Mouse (Mus musculus) cortical plate, adult 2 months (tissue): ENCODE data around the gene Rbm8a. TPM values are rescaled to one million over a fixed set of nuclear protein-coding genes. Genes with fewer than 3 reads are reported as not detected.

ENCODE experiments used
- H3K27ac ChIP-seq: fragments of 200-500 bp; 2 replicates; pipeline ENCODE4 v1.5.1; 2012; ENCODE audit warnings: low read length, control low read depth, inconsistent platforms; ENCODE audit not compliant: insufficient read depth
- H3K4me1 ChIP-seq: fragments of 200-500 bp; 2 replicates; pipeline ENCODE4 v1.6.1; 2011; ENCODE audit warnings: low read length; ENCODE audit not compliant: control insufficient read depth, insufficient read depth
- H3K4me3 ChIP-seq: fragments of 200-500 bp; 2 replicates; pipeline ENCODE4 v1.5.1; 2011; ENCODE audit warnings: mild to moderate bottlenecking, low read length, control low read depth; ENCODE audit not compliant: insufficient read depth
- CTCF ChIP-seq: fragments of 200-500 bp; IDR thresholded peaks from 2 replicates; pipeline ENCODE4 v1.5.1; 2011; ENCODE audit warnings: mild to moderate bottlenecking, control low read depth, low read length; ENCODE audit not compliant: insufficient read depth; ENCODE audit errors: extremely low read depth
- POLR2A ChIP-seq: fragments of 200-500 bp; IDR thresholded peaks from 2 replicates; pipeline ENCODE4 v1.6.1; 2011; ENCODE audit warnings: mild to moderate bottlenecking, low read length, control low read depth; ENCODE audit not compliant: insufficient read depth; ENCODE audit errors: extremely low read depth
- polyA plus RNA-seq: library from polyadenylated mRNA; depleted of rRNA; stranded (reverse); fragments of >200 nt; gene quantifications from 2 replicates; pipeline ENCODE4 v1.2.3, GENCODE M21; 2012

Rbm8a gene
- polyA plus RNA-seq, 1 experiment = 33.9 TPM

DNA sequence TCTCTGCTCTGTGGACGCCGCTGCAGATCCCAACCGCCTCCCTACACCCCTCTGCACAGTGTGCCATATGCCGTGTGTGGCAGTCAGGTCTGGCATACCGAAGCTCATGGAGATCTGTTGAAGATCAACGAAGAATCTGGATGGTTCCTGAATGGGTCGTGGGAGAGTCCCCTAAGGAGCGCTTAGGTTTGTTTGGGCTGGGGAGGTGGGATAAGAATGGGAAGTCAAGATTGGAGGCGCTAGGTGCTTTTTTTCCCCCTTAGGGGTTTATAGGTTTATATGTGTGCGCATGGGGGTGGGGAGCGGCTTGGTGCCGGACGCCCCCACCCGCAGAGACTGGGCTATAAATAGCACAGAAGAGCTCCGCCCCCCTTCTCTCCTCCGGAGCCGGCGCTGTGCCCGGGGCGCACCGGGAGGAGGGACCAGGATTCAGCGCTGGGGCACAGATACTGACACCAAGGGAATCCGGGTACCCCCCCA lies 33.5 kb upstream of the Rbm8a start, which contains the start of gene Ankrd34a:
Gene Ankrd34a, plus strand, starts transcription at position 409 of the 480 bp plus-strand sequence.
- H3K4me3 ChIP-seq = peak within 1 kb of the TSS; percentile 69
- TF ChIP-seq POLR2A (peak; percentile 37; the same call in 1 of the 2 replicates), CTCF (no peak)
- H3K27ac ChIP-seq = peak within 1 kb of the TSS; percentile 93
- H3K4me1 ChIP-seq = peaks cover 6% of the 10 kb centered on the region

- TF ChIP-seq CTCF = no peak
- no peak for TF ChIP-seq POLR2A
- peak overlapping the region; percentile 69 for H3K4me3 ChIP-seq
- peaks cover 6% of the 10 kb centered on the region for H3K4me1 ChIP-seq
- H3K27ac ChIP-seq = peak overlapping the region; percentile 93
These were observed 32.9 kb upstream of the Rbm8a start for GRCm38 (mm10) chr3:96596855-96597254.

GRCm38 (mm10) chr3:96597435-96597891 lies 32.3 kb upstream of the Rbm8a start:
- no peak for TF ChIP-seq CTCF
- 0 out of 2 replicates have a peak, but pooled peaks have one; percentile 33 for TF ChIP-seq POLR2A
- Histone ChIP-seq H3K27ac (peak overlapping the region; percentile 93), H3K4me3 (peak overlapping the region; percentile 69), H3K4me1 (peaks cover 6% of the 10 kb centered on the region)

GRCm38 (mm10) chr3:96598156-96599068 lies 31.3 kb upstream of the Rbm8a start:
- TF ChIP-seq CTCF (no peak), POLR2A (peak; percentile 56; the same call in 1 of the 2 replicates)
- Histone ChIP-seq H3K4me3 (peak overlapping the region; percentile 69), H3K4me1 (peaks cover 10% of the 10 kb centered on the region), H3K27ac (peak overlapping the region; percentile 93)

DNA sequence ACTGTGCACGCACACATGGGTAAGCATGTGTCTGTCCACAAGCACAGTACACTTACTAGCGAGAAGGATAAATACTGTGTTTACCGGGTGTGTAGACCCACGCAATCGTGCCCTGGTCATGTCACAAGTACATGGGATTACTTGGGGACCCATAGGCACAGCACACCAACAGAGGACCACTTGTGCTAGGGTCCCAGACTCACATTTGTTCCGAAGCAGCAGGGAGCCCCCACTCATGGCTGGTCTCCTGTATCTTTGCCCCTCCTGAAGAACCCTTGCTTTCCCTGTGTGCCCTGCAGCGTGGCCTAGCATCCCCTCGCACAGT lies 30.7 kb upstream of the Rbm8a start:
- TF ChIP-seq POLR2A (no peak), CTCF (no peak)
- Histone ChIP-seq H3K27ac (no peak overlapping the region), H3K4me1 (peaks cover 13% of the 10 kb centered on the region), H3K4me3 (peak overlapping the region; percentile 69; the same call in 1 of the 2 replicates)

DNA sequence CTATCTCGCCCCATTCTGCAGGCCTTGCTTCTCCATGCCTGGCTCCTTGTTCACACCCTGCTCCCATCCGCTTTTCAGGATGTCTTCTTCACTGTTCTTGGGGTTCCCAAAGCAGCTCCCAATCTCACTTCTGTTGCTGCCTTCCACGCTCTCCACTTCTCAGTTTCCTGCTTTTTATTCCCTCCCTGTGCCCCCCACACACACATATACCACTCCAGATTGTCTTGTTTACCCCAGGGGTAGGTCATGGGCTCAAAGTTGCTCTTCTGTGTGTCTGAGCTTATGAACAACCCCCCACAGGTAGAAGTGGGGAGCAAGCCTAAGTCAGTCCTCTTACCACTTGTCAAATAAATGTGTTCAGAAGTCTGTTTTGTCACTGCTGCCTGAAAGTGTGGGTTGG lies 30.3 kb upstream of the Rbm8a start:
- peak overlapping the region; percentile 69; the same call in 1 of the 2 replicates for H3K4me3 ChIP-seq
- H3K27ac ChIP-seq = no peak overlapping the region
- TF ChIP-seq POLR2A = no peak
- no peak for TF ChIP-seq CTCF
- peaks cover 13% of the 10 kb centered on the region for H3K4me1 ChIP-seq

DNA sequence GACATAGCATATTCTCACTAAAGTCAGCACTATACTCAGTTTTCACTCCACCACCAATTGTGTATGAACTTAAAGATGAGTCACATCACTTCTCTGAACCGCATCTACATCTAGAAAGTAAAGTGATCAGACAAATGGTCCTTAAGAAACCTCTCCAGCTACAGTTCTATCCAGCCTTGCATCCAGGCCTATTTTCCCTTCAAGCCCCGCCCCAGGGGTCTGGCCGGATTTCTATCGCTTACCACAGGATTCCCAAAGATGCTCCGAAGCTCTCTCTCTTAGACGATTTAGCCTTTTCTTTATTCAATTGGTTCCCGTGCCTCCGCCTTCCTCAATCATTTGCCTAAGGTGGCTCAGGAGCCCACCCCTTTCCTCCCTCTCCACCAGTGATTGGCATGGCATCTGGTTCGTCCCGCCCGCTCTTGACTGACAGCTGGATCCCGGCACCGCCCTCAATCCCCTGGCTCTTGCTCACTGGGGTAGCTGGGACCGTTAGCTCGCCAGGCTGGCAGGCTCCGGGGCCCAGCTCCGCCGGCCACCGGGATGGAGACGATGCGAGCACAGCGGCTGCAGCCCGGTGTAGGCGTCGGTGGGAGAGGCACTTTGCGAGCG lies 29.0 kb upstream of the Rbm8a start, which contains the start of gene Lix1l:
Gene Lix1l, plus strand, starts transcription at position 511 of the 612 bp plus-strand sequence.
- Histone ChIP-seq H3K27ac (peak within 1 kb of the TSS; percentile 17), H3K4me1 (peaks cover 15% of the 10 kb centered on the region), H3K4me3 (peak within 1 kb of the TSS; percentile 61)
- TF ChIP-seq CTCF (no peak), POLR2A (peak; percentile 63; the same call in 1 of the 2 replicates)

DNA sequence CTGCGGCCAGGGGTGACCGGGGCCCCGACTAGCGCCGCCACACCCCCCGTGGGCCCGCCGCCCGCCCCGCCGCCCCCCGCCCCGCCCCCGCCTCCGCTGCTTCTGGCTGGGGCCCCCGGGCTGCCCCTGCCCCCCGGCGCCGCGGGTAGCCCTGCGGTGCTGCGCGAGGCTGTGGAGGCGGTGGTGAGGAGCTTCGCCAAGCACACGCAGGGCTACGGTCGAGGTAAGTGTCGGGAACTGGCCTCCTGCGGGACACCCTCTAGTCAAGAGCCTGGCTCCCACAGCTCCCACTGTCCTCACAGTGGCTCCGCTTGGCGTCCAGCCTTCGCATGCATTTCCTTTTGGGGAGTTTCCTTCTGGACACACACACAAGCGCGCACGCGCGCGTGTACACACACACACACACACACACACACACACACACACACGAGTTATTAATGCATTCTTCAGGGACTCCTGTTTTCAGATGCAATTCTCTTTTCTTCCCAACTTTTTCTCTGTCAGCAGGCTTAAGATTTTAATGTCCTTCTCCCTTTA lies 28.4 kb upstream of the Rbm8a start:
- TF ChIP-seq POLR2A = peak; percentile 62; the same call in 1 of the 2 replicates
- no peak for TF ChIP-seq CTCF
- H3K4me1 ChIP-seq = peaks cover 15% of the 10 kb centered on the region
- peak overlapping the region; percentile 17 for H3K27ac ChIP-seq
- H3K4me3 ChIP-seq = peak overlapping the region; percentile 61
